Mouse (Mus musculus) CH12.LX (cell line): ENCODE results near the gene Mgat4b.

Experiments
- CTCF ChIP-seq, 2 experiments: IDR thresholded peaks in 1 of 2; conservative IDR thresholded peaks in 1 of 2; 2 replicates each; pipeline ENCODE4 v1.5.1; 2011 to 2012; ENCODE audit warnings: low read depth in 2 of 2, low read length in 2 of 2, improper control_type of control experiment in 1 of 2, inconsistent platforms in 1 of 2, mild to moderate bottlenecking in 1 of 2, moderate library complexity in 1 of 2
- ELF1 ChIP-seq: IDR thresholded peaks from 2 replicates; pipeline ENCODE4 v1.6.1; 2014; ENCODE audit warnings: low read depth, mild to moderate bottlenecking, inconsistent platforms, low read length, improper control_type of control experiment
- EP300 ChIP-seq: IDR thresholded peaks from 2 replicates; pipeline ENCODE4 v1.6.1; 2011; ENCODE audit warnings: low read length, improper control_type of control experiment
- JUN ChIP-seq: IDR thresholded peaks from 2 replicates; pipeline ENCODE4 v1.6.1; 2011; ENCODE audit warnings: low read depth, mild to moderate bottlenecking, low read length, improper control_type of control experiment, moderate library complexity; ENCODE audit not compliant: insufficient read depth
- MAFK ChIP-seq: IDR thresholded peaks from 2 replicates; pipeline ENCODE4 v1.6.1; 2011; ENCODE audit warnings: low read length, improper control_type of control experiment; ENCODE audit not compliant: insufficient replicate concordance
- PAX5 ChIP-seq: IDR thresholded peaks from 2 replicates; pipeline ENCODE4 v1.6.1; 2012; ENCODE audit warnings: low read length, inconsistent platforms, mixed read lengths
- POLR2A ChIP-seq: IDR thresholded peaks from 2 replicates; pipeline ENCODE4 v1.6.1; 2011; ENCODE audit warnings: low read depth, mild to moderate bottlenecking, improper control_type of control experiment, low read length
- SIN3A ChIP-seq: IDR thresholded peaks from 2 replicates; pipeline ENCODE4 v1.6.1; 2012; ENCODE audit warnings: low read length, improper control_type of control experiment, inconsistent platforms
- UBTF ChIP-seq: IDR thresholded peaks from 2 replicates; pipeline ENCODE4 v1.6.1; 2012; ENCODE audit warnings: low read depth, mild to moderate bottlenecking, inconsistent platforms, low read length, improper control_type of control experiment, moderate library complexity
- ZKSCAN1 ChIP-seq: IDR thresholded peaks from 2 replicates; pipeline ENCODE4 v1.6.1; 2012; ENCODE audit warnings: low read depth, inconsistent platforms, low read length, improper control_type of control experiment, borderline replicate concordance

DNA sequence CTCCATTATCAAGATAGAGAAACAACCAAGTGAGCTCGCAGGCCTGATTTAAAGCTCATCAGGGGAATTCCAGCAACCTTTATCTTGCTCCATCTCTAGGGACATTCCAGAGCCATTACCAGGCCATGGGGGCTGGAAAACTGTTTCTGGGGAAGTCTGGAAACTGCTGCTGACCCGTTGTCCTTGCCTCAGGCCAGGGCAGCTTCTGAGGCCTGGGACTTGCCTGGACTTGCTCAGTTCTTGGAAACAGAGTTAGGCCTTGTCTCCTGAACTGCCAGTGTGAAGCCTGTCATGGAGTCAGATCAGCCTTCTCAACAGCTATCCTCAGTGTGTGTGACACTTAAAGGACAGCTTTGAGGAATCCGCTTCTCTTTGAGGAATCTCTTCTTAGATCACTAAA, 41.5 kb downstream of the Mgat4b start:
- TF ChIP-seq CTCF (conservative IDR thresholded peaks at IDR 0.05 in 1 of 2, IDR thresholded peaks at IDR 0.05 in 1 of 2; ENCODE audit: low read depth in 2 of 2, low read length in 2 of 2) (no peak), ZKSCAN1 (no peak), MAFK (no peak), POLR2A (no peak), ELF1 (no peak), EP300 (no peak), JUN (no peak), PAX5 (no peak), UBTF (no peak), SIN3A (no peak)
